Mouse (Mus musculus) spleen, postnatal 14 days (tissue): ENCODE results near the gene Ddx41.

ENCODE experiments used
- DNase-seq, 2 experiments: peaks; one replicate each; pipeline ENCODE4 v3.0.0; 2021 to 2022; ENCODE audit warnings: low spot score in 2 of 2

The Ddx41 gene

DNA sequence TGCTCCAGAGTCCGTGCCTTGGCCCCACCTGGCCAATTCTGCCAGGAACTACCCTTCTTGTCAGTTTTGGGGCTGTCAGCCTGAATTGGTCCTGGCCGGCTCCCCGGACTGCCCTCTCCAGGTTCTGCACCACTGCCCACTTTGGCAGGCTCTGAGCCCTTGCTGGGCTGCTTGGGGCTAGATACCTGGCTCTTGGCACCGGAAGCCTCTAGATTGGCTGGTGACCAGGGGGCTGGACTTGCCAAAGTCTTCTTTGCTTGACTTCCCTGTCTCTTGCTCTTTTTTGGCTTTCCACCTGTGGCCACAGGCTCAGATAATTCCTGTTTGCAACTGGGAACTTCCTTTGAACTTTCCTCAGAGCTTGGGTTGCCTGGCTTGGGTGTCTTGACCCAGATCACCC, 6.4 kb upstream of the Ddx41 start:
- no peak for DNase-seq

DNA sequence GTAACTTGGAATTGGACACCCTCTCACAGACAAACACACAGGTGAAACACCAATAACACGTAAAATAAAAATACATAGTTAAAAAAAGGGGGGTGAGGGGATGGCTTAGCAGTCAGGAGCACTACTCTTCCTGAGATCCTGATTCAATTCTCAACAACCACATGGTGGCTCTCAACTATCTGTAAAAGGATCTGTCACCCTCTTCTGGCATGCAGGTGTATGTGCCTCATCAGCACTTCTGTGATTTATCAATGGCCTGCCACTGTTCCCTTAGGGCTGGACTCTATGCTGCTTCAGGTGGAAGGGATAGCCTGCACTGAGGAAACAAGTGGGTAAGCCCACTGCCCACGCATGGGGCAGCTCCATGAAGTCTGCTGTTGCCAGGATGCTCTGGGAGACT, 4.5 kb upstream of the Ddx41 start:
- no peak for DNase-seq

DNA sequence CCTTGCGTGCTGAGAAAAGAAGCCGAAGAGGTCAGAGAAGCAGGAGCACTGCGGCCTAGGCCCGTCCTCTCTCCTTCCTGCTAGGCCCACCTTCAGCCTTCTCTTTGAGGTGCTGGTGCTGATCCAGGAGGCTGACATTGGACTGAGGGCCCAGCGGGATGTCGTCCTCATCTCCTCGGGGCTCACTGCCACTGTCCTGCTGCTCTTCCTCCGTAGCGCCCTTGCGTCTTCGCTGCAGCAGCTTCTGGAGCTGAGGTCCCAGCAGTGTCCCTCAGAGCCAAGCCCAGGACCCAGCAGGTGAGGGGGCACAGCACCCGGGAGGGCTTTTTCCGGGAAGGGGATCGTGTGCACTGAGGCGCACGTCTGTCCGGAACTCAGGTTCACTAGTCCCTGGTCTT, 663 bp downstream of the Ddx41 start:
- no peak for DNase-seq

DNA sequence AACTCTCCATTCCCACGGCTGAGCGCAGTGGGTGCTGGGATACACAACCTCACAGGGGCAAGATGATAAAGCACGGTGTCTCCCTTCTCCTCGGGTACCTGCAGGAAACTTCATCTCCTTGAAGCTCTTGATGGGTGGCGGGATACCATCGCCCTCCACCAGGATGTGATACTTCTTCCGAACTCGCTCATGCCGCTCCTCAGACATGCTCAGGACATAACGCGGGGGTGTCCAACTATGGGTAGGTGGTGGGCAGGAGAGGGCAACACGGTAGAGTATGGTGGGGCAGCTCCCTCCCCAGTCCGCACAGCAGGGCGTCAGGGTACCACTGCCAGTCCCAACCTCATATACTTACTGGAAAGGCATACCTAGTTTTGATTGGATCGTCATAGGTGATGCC, 1.3 kb downstream of the Ddx41 start:
- no peak for DNase-seq

DNA sequence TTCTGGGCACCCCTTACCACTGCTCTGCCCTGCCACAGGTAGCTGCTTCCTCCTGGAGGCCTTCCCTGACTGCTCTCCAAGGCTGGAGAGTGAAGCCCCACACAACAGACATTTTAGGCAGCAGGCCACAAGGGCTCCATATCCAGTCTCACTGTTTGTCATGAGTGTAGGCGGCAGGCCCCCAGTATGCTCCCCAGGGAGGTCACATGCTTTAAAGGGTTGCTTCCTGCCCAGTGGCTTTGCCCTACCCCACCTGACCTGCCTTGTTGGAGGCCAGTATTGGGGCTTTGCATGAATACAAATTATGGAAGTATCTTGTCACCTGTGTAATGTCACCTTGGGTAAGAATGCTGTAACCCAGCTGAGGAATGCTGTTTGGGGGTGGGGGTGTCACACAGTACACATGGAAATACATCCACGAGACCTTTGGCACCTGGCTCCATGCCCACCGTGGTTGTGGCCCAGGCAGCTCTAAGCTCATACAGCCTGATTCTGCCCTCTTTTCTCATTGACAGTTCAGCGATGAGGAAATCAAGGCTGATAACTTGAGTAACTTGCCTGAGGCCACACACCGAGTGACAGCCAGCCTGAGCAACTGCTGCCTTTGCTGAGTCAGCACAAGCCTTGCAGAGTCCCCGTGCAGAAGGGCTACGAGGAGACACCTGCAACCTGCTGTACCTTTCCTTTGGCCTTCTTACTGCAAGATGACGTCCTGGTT, 7.1 kb downstream of the Ddx41 start, which contains the start of gene Dok3:
Gene Dok3, minus strand, starts transcription at position 99 of the 718 bp plus-strand sequence.
- peak; percentile 46 to 65 for DNase-seq

DNA sequence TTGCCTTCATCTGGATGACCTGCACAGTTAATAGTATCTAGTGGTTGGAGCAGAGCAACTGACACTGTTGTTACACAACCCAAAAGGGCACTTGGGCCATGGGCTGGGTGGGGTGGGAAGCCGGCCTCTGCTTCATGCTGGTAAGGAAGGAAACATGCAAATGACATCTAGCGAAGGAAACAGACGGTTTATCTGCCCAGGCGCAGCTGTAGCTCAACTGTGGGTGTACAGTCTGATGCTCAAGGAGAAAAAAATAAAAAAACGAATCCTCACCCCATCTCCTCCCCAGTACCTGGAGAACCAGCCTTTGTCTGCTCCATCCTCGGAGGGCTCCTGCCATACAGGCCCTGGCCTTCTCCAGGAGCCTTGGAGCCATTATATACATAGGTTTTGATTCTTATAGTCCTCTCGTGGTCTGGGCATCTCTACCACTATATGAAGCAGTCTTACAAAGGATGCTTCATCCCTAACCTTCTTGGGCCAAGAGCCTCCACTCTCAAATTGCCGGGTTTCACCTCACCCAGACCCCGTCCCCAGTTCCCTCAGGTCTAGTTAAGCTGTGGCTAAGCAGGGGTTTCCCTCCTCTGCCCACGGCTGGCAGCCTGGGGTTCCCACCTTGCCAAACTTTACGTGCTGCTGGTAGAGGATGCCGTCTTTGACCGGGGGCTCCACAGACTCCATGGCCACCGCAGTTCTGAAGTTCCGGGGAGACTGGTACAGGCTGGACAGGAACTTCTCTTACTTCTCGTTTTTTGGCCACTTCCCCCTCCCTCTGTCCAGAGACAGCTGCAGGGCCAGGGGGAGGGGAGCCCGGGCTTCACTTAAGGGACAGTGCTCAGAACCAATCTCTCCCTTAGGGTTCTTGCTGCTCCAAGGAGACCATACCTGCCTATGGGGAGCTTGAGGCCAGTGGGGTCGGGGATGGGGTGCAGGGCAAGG, 8.4 kb downstream of the Ddx41 start:
- peak in 1 of 2 experiments; percentile 49 for DNase-seq

DNA sequence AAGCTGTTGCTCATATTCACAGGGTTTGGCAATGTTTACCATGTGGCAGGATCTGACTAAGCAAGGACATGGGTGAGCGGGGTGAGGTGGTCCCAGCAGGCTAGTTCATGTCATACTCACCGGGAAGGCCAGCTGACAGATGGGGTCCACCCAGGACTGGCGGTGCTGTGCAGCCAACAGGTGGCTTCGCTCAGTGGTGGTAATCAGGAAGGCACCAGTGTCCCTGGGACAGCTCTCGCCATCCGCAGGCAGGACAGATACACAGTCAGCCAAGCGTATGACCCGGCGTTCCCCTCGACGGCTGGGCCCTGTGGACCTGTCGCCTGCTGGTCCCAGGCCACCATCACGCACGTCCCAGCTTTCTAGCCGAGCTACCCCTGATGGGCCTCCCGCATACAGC, 9.2 kb downstream of the Ddx41 start:
- DNase-seq: peak in 1 of 2 experiments; percentile 20

DNA sequence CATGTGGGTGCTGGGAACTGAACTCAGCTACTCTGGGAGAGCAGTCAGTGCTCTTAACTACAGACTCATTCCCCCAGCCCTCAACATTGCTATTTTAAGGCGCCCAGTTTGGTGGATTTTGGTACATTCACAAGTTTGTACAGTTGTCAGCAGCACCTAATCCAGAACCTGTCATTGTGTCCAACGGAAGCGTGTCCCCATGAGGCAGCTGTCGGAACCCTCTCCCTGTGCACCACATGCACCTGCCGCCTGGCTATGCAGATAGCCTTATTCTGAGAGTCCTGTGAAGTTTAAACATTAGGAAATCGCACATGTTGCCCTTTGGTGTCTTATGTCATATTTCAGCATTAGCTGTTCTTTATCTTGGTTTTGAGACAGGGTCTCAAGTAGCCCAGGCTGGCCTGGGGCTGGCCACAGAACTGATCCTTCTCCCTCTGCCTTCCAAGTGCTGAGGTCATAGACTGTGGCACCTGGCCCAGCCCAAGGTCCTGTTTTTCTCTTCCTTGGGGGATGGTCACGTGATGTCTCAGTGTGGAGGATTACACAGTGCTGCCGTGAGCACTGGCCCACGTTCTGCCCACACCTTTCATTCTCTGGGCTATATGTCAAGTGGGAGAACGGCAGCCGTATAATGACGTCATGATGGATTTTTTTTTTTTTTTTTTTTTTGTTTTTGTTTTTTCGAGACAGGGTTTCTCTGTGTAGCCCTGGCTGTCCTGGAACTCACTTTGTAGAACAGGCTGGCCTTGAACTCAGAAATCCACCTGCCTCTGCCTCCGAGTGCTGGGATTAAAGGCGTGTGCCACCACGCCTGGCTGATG, 10.5 kb downstream of the Ddx41 start:
- no peak for DNase-seq

DNA sequence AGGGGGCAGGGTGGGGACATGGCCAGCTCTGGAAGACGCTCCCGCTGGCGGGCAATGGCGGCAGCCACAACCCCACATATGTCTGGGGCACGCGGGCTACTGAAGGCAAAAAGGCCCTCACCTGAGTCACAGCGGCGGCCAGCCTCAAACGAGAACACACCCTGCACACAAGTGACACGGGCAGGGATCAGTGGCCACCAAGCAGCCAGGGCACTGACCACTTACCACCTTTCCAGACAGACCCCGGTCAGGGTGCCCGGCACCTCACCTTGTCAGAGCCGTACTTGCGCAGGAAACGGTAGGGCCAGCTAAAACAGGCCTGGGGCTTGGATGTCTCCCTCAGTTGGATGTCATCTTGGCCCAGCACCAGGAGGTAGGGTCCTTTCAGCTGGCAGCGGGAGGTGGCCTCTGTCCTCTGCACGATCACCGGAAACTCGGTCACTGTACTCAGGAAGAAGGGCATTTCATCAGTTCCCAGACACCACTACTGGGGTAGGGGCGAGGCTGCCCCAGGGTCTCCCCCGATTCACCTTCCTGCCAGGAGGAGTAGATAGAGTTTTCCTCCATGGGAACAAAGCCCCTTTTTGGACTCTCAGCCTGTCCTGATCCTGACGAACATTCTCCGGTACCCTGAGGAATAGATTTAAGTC, 12.4 kb downstream of the Ddx41 start:
- no peak for DNase-seq

DNA sequence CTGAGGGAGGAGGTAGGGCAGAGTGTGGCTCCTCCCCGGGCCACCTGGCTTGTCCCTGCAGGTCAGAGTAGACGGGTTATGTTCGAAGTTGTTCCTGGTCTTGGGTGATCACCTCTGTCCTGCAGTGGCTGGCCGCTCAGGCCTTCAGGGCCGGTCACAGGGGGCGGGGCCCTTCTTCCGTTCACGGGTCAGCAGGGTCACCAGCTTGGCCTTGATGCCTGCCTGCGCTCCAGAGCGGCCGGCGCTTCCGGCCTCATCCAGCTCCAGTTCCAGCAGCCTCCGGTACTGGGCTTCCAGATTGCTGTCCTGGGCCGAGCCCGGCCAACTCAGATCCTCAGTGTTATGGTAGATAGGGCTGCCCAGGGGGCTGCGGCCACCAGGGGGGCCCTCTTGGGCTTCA, 13.2 kb downstream of the Ddx41 start:
- DNase-seq: no peak

DNA sequence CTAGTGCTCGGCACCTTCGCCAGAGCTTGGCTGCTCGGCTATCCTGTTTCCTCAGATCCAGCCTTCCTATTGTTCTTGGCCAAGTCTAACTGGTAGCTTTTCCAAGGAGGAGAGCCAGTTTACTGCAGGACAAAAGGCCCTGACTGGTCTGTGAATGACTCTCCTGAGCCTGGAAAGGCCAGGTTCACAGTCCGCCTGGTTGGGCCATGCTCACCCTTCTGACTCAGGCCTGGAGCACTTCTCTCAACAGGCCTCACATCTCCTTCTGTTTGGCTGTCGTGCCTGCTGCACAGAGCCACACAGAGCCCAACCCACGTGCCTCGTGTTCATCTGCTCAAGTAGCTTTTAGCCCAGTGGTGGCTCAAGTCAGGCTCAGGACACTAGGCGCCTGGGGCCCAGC, 13.7 kb downstream of the Ddx41 start:
- no peak for DNase-seq

DNA sequence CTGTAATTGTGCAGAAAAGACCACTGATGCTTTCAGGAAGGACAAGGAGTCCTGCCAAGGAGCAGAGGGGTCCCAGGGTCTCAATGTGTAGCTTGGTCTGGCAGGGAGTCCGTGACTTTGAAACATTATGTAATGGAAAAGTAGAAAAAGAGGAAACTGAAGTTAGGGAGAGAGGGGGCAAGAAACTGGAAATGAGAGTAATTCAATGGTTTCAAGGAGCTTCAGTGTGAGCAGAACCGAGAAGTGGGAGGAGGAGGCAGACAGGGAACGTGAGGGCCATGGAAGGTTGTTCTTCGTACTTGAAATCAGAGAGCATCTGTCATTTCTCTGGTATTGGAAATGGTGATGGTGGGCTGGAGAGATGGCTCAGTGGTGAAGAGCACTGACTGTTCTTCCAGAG, 16.9 kb downstream of the Ddx41 start:
- DNase-seq: no peak

DNA sequence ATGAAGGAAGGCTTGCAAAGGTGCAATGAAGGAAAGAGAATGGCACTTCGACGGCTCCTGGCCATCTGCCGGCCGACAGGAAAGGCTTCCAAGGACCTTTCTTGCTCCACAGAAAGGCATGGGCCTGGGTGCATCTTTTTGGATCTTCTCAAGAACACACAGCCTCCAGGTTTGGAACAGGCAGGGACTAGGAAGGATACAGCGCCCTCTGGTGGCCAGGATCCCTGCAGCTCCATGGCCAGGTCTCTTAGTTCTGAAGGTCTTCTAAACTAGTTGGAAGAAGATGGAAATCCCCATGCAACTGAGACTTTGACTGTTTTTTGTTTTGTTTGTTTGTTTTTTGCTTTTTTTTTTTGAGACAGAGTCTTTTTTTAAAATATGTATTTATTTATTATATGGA, 19.5 kb downstream of the Ddx41 start:
- peak; percentile 69 to 84 for DNase-seq

DNA sequence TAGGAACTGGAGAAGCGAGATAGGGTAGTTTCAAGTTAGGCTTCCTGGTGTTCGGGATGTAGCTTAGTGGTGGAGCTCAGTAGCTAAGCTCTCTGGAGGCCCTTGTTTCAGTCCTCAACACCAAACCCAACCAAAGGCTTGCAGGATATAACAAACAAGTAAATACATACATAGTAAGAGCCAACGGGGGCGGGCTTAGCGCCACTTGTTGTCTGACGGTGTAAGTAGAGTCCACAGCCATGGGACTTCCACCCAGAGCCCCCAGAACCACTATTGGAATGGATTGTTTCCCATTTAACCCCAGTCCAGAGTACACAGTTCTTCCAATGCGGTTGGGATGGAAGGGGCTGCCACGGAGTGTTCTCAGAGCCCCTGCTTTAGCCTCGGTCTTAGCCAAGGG, 22.6 kb downstream of the Ddx41 start:
- no peak for DNase-seq

DNA sequence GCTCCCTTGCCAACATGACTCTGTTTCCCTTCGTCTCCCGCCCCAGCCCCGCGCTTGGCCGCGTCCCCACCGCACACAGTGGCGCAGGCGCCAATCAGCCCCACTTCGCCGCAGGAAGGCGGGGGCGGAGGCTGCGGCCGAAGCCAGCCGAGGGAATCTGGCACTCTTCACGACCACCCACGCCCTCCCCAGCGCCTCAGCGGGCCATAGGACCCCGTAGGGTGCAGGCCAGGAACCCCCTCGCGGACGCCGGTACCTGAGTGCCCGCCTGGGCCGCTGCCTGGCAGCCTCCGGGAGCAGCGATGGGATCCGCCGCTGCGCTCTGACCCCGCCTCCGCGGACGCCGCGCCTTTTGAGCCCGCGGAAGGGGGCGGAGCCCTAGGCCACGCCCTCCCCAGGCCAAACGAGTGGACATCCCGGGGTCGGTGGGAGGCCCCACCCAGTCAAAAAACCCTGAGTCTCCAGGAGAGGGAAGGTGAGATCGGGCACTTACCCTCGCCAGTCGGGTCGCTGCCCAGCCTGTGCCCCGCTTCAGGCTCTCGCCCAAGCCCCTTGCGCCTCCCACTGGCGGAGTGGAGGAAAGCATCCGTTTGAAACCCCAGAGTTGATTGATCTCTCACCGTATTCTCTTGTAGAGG, 23.2 kb downstream of the Ddx41 start, which contains the start of gene Pdlim7:
Gene Pdlim7, minus strand, starts transcription at position 566 of the 638 bp plus-strand sequence.
- DNase-seq: peak; percentile 73 to 76

DNA sequence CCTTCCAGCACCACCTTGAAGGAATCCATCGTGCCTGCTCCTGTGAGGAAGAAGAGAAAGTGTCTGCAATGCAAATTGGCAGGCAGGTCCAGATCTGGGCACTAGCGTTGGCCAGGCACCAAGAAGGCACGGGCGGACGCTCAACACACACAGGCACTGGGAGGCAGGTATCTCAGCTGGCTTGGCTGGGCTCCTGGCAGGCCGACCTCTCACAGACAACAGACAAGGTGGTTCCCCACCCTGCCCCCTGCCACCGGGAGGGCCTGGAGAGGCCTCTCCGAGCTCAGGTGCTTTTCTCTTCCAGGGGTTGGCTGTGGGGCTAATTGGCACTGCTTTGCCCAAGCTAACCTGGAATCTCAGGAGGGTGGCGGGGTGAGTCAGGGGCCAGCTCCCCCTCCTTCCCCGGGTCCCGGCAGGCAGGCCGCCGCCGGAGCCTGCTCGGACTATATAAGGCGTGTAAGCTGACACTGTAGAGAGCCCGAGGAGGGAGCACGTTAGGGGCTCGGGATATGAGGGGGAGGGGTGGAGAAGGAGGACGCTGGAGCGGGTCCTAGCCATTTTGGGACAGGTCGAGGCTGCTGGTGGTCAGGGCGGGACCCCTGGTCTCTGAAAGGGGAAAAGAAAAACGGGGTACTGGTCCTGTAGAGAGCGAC, 24.0 kb downstream of the Ddx41 start:
- DNase-seq: peak in 1 of 2 experiments; percentile 20

DNA sequence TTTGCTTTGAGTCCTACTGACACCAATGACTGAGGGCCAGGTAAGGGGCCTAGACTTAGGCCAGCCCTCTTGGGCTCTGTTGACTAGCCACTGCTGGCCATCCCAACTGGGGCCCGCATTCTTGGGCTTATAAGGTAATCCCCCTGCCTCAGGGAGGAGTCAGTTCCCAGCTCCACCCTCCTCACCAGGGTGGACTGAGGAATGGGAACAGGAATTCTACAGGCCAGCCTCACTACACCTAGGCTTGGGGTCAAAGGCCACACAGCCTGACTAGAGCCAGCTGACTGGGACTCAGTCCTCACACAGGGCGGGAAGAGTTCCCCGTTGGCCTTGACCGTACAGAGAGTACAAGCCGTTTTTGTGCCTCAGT, 25.0 kb downstream of the Ddx41 start:
- no peak for DNase-seq

DNA sequence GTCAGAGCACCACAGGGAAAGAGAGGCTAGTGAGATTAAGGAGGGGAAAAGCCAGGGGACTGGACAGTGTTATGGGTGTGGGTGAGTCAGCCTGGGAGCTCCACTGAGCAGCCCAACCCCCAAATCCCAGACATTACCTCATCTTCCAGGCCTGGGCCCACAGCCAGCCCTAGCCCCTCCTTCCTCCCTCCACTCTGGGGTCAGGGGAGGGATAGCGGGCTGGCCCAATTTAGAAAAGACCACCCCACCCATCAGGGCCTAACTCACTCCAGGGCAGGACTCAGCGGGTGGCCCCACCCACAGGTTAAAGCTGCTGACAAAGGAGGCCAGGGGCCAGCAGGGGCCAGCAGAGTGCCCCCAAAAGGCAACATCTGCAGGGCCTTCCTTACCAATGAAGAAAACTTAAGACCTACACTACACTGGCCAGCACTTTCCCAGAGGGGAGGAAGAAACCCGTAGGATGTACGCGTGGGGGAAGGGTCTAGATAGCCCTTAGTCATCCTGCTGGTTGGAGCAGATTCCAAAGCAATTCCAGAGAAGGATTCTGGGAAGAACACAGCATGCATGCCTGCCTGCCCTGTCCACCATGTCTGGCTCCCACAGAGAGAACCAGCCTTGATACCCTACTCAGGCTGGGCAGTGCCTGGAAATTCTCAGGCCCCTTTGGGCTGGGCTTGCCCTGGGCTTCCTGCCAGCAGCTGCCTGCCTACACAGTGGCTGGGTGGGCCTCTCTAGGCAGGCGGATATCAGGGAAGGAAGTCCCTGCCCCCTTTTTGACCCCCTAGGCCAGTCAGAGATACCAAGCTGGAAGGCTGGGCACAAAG, 25.6 kb downstream of the Ddx41 start:
- DNase-seq: no peak

DNA sequence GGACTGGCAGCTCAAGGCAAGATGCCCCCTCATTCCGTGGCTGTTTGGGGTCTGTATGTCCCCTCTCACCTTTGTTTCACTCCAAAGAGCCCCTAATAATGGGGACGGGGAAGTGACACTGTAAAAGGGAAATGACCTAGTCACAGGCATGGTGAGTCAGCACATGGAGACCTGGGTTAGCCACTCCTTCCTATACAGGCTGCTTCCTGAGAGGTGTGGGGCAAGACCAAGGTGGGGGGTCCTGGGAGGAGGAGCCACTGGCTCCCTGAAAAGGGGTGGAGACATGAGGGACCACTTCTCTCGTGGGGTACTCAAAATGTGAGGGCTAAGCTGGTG, 26.2 kb downstream of the Ddx41 start:
- no peak for DNase-seq

DNA sequence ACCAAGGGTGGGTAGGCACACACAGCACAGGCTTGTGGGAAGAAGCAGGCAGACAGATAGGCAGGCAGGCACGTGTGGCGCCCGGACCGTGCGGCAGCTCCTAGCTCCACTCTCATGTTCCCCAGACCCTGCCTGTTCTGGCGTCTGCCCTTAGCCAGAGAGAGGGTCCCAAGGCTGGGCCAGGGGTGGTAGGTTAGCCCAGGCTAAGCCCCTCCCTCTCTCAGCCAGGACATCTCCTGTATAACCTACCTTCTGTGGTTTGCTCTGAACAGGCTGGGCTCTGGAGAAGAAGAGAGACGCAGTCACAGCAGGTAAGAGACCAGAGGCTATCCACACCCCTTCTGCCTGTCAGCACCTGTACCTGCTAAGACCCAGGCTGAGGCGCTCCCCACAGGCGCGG, 27.9 kb downstream of the Ddx41 start:
- DNase-seq: no peak
